Mouse (Mus musculus): ENCODE measurements around the gene Tbr1.

The Tbr1 gene

GRCm38 (mm10) chr2:61802656-61803251 is at the start of gene Tbr1:
Tbr1 (plus strand) TSS chr2:61802930.
- DNase-seq (ENCODE audit: low spot score in 2 of 2), result no peak

GRCm38 (mm10) chr2:61754989-61755388 is 47.7 kb upstream of the Tbr1 start:
- no peak for DNase-seq (ENCODE audit: low spot score in 2 of 2)

- no peak for DNase-seq (ENCODE audit: low spot score in 2 of 2)
Observed at GRCm38 (mm10) chr2:61759234-61759855, 43.4 kb upstream of the Tbr1 start.

- no peak for DNase-seq (ENCODE audit: low spot score in 2 of 2)
Observed at GRCm38 (mm10) chr2:61760044-61760443, 42.7 kb upstream of the Tbr1 start.

- no peak for DNase-seq (ENCODE audit: low spot score in 2 of 2)
Observed at GRCm38 (mm10) chr2:61764470-61765105, 38.1 kb upstream of the Tbr1 start.

- no peak for DNase-seq (ENCODE audit: low spot score in 2 of 2)
Observed at GRCm38 (mm10) chr2:61765526-61765925, 37.2 kb upstream of the Tbr1 start.

- DNase-seq (ENCODE audit: low spot score in 2 of 2), result no peak
Observed at GRCm38 (mm10) chr2:61780794-61781193, 21.9 kb upstream of the Tbr1 start.

GRCm38 (mm10) chr2:61794960-61795359 is 7.8 kb upstream of the Tbr1 start:
- DNase-seq (ENCODE audit: low spot score in 2 of 2), result no peak

- DNase-seq (ENCODE audit: low spot score in 2 of 2), result no peak
Observed at GRCm38 (mm10) chr2:61798048-61798447, 4.7 kb upstream of the Tbr1 start.

GRCm38 (mm10) chr2:61803443-61804367 is 975 bp downstream of the Tbr1 start:
- DNase-seq (ENCODE audit: low spot score in 2 of 2), result no peak

- DNase-seq (ENCODE audit: low spot score in 2 of 2), result no peak
Observed at GRCm38 (mm10) chr2:61804382-61804840, 1.7 kb downstream of the Tbr1 start.

GRCm38 (mm10) chr2:61804841-61805540 is 2.3 kb downstream of the Tbr1 start:
- no peak for DNase-seq (ENCODE audit: low spot score in 2 of 2)

- DNase-seq (ENCODE audit: low spot score in 2 of 2), result no peak
Observed at GRCm38 (mm10) chr2:61805541-61806345, 3.0 kb downstream of the Tbr1 start.

- no peak for DNase-seq (ENCODE audit: low spot score in 2 of 2)
Observed at GRCm38 (mm10) chr2:61806346-61806825, 3.7 kb downstream of the Tbr1 start.

GRCm38 (mm10) chr2:61807151-61807550 is 4.4 kb downstream of the Tbr1 start:
- DNase-seq (ENCODE audit: low spot score in 2 of 2), result no peak

- no peak for DNase-seq (ENCODE audit: low spot score in 2 of 2)
Observed at GRCm38 (mm10) chr2:61807781-61808180, 5.1 kb downstream of the Tbr1 start.

- DNase-seq (ENCODE audit: low spot score in 2 of 2), result no peak
Observed at GRCm38 (mm10) chr2:61808776-61809175, 6.0 kb downstream of the Tbr1 start.

GRCm38 (mm10) chr2:61809381-61809780 is 6.7 kb downstream of the Tbr1 start:
- no peak for DNase-seq (ENCODE audit: low spot score in 2 of 2)

GRCm38 (mm10) chr2:61810751-61811150 is 8.0 kb downstream of the Tbr1 start:
- DNase-seq (ENCODE audit: low spot score in 2 of 2), result no peak

GRCm38 (mm10) chr2:61811163-61811506 is 8.4 kb downstream of the Tbr1 start:
- DNase-seq (ENCODE audit: low spot score in 2 of 2), result no peak

Data from urinary bladder, postnatal 36 days (tissue).